Mouse (Mus musculus) MEL (cell line): ENCODE data around the gene Ppp1r14d. TPM values are rescaled to one million over a fixed set of nuclear protein-coding genes. Genes with fewer than 3 reads are reported as not detected.

Experiments
- DNase-seq: peaks from one replicate; pipeline ENCODE4 v3.0.0; 2011; ENCODE audit warnings: low read depth, low spot score
- H3K27ac ChIP-seq: 2 replicates; pipeline ENCODE4 v1.5.1; 2012; ENCODE audit warnings: low read depth, mild to moderate bottlenecking, control low read depth, low read length, moderate library complexity; ENCODE audit not compliant: control insufficient read depth
- H3K27me3 ChIP-seq, 2 experiments: fragments of 150-350 bp in 1 of 2; sonication (generic) in 1 of 2; 2 replicates each; pipeline ENCODE4 v1.6.1; 2012; ENCODE audit warnings: low read length in 2 of 2, mild to moderate bottlenecking in 2 of 2, improper control_type of control experiment in 1 of 2, moderate library complexity in 1 of 2; ENCODE audit not compliant: insufficient read depth in 2 of 2, control insufficient read depth in 1 of 2
- H3K36me3 ChIP-seq, 2 experiments: 2 replicates each; pipeline ENCODE4 v1.6.1; 2012 to 2014; ENCODE audit warnings: low read length in 2 of 2, improper control_type of control experiment in 1 of 2, inconsistent platforms in 1 of 2, mild to moderate bottlenecking in 1 of 2; ENCODE audit not compliant: insufficient read depth in 2 of 2, control insufficient read depth in 1 of 2
- H3K4me1 ChIP-seq, 2 experiments: fragments of 150-350 bp in 1 of 2; sonication (generic) in 1 of 2; 2 replicates each; pipeline ENCODE4 v1.6.1; 2012; ENCODE audit warnings: low read length in 2 of 2, improper control_type of control experiment in 1 of 2, mild to moderate bottlenecking in 1 of 2; ENCODE audit not compliant: insufficient read depth in 2 of 2, control insufficient read depth in 1 of 2
- H3K4me3 ChIP-seq, 2 experiments: fragments of 150-350 bp in 1 of 2; sonication (generic) in 1 of 2; 2 replicates each; pipeline ENCODE4 v1.5.1; 2012; ENCODE audit warnings: low read depth in 2 of 2, low read length in 2 of 2, mild to moderate bottlenecking in 2 of 2, moderate library complexity in 2 of 2, control low read depth in 1 of 2, improper control_type of control experiment in 1 of 2; ENCODE audit not compliant: control insufficient read depth in 1 of 2, insufficient read depth in 1 of 2
- H3K79me2 ChIP-seq: 2 replicates; pipeline ENCODE4 v1.6.1; 2012; ENCODE audit warnings: mild to moderate bottlenecking, low read length, moderate library complexity; ENCODE audit not compliant: control insufficient read depth, poor library complexity, insufficient read depth
- H3K9ac ChIP-seq: 2 replicates; pipeline ENCODE4 v1.6.1; 2012; ENCODE audit warnings: low read depth, mild to moderate bottlenecking, control low read depth, low read length, moderate library complexity; ENCODE audit not compliant: control insufficient read depth, poor library complexity, severe bottlenecking
- H3K9me3 ChIP-seq: fragments of 150-350 bp; sonication (generic); replicated peaks from 2 replicates; pipeline ENCODE4 v1.6.1; 2012; ENCODE audit warnings: mild to moderate bottlenecking, low read length, improper control_type of control experiment, moderate library complexity; ENCODE audit not compliant: insufficient read depth
- CHD1 ChIP-seq: IDR thresholded peaks from 2 replicates; pipeline ENCODE4 v1.6.1; 2012; ENCODE audit warnings: low read depth, mild to moderate bottlenecking, inconsistent platforms, low read length, improper control_type of control experiment
- CTCF ChIP-seq, 3 experiments: IDR thresholded peaks in 2 of 3; conservative IDR thresholded peaks in 1 of 3; 2 replicates each; pipeline ENCODE4 v1.5.1; 2011 to 2012; ENCODE audit warnings: low read length in 3 of 3, low read depth in 2 of 3, mild to moderate bottlenecking in 2 of 3, improper control_type of control experiment in 1 of 3, inconsistent platforms in 1 of 3, mixed read lengths in 1 of 3, moderate library complexity in 1 of 3; ENCODE audit not compliant: control insufficient read depth in 1 of 3, insufficient read depth in 1 of 3, poor library complexity in 1 of 3, severe bottlenecking in 1 of 3
- E2F4 ChIP-seq: IDR thresholded peaks from 2 replicates; pipeline ENCODE4 v1.6.1; 2011; ENCODE audit warnings: low read depth, low read length, improper control_type of control experiment, borderline replicate concordance
- ELF1 ChIP-seq: IDR thresholded peaks from 2 replicates; pipeline ENCODE4 v1.6.1; 2014; ENCODE audit warnings: low read depth, mild to moderate bottlenecking, inconsistent platforms, low read length, improper control_type of control experiment, moderate library complexity
- EP300 ChIP-seq, 2 experiments: IDR thresholded peaks; 2 replicates each; pipeline ENCODE4 v1.6.1; 2011; ENCODE audit warnings: improper control_type of control experiment in 2 of 2, low read length in 2 of 2, low read depth in 1 of 2, mild to moderate bottlenecking in 1 of 2
- ETS1 ChIP-seq: IDR thresholded peaks from 2 replicates; pipeline ENCODE4 v1.6.1; 2012; ENCODE audit warnings: low read depth, mild to moderate bottlenecking, inconsistent platforms, low read length, improper control_type of control experiment, moderate library complexity
- GABPA ChIP-seq: IDR thresholded peaks from 2 replicates; pipeline ENCODE4 v1.6.1; 2012; ENCODE audit warnings: low read depth, mild to moderate bottlenecking, inconsistent platforms, low read length, improper control_type of control experiment, moderate library complexity
- KAT2A ChIP-seq: conservative IDR thresholded peaks from 2 replicates; pipeline ENCODE4 v1.6.1; 2012; ENCODE audit warnings: low read depth, low read length, improper control_type of control experiment, inconsistent platforms
- MAFK ChIP-seq: IDR thresholded peaks from 2 replicates; pipeline ENCODE4 v1.6.1; 2011; ENCODE audit warnings: low read depth, mild to moderate bottlenecking, low read length, improper control_type of control experiment, borderline replicate concordance
- MXI1 ChIP-seq: IDR thresholded peaks from 2 replicates; pipeline ENCODE4 v1.6.1; 2011; ENCODE audit warnings: mild to moderate bottlenecking, low read depth, low read length, improper control_type of control experiment
- NELFE ChIP-seq: IDR thresholded peaks from 2 replicates; pipeline ENCODE4 v1.6.1; 2011; ENCODE audit warnings: low read depth, low read length, improper control_type of control experiment
- NRF1 ChIP-seq: IDR thresholded peaks from 2 replicates; pipeline ENCODE4 v1.6.1; 2014; ENCODE audit warnings: low read depth, mild to moderate bottlenecking, inconsistent platforms, low read length, improper control_type of control experiment, moderate library complexity; ENCODE audit not compliant: poor library complexity, insufficient read depth, severe bottlenecking
- POLR2A ChIP-seq, 2 experiments: IDR thresholded peaks; 2 replicates each; pipeline ENCODE4 v1.6.1; 2011 to 2012; ENCODE audit warnings: low read length in 2 of 2, mild to moderate bottlenecking in 2 of 2, control low read depth in 1 of 2, improper control_type of control experiment in 1 of 2, low read depth in 1 of 2, moderate library complexity in 1 of 2; ENCODE audit not compliant: control insufficient read depth in 1 of 2, insufficient read depth in 1 of 2, poor library complexity in 1 of 2
- SIN3A ChIP-seq: IDR thresholded peaks from 2 replicates; pipeline ENCODE4 v1.6.1; 2012; ENCODE audit warnings: low read length, improper control_type of control experiment, inconsistent platforms
- TBP ChIP-seq: IDR thresholded peaks from 2 replicates; pipeline ENCODE4 v1.8.0; 2011; ENCODE audit warnings: low read depth, low read length, improper control_type of control experiment
- TCF12 ChIP-seq: IDR thresholded peaks from 2 replicates; pipeline ENCODE4 v1.6.1; 2014; ENCODE audit warnings: low read depth, mild to moderate bottlenecking, inconsistent platforms, low read length, improper control_type of control experiment, moderate library complexity
- USF2 ChIP-seq, 2 experiments: IDR thresholded peaks; 2 replicates each; pipeline ENCODE4 v1.6.1; 2011 to 2012; ENCODE audit warnings: improper control_type of control experiment in 2 of 2, low read length in 2 of 2, borderline replicate concordance in 1 of 2, inconsistent platforms in 1 of 2, low read depth in 1 of 2, mild to moderate bottlenecking in 1 of 2; ENCODE audit not compliant: insufficient read depth in 1 of 2
- ZNF384 ChIP-seq: IDR thresholded peaks from 2 replicates; pipeline ENCODE4 v1.6.1; 2012; ENCODE audit warnings: low read depth, mild to moderate bottlenecking, inconsistent platforms, low read length, improper control_type of control experiment
- polyA plus RNA-seq, 2 experiments: library from polyadenylated mRNA; stranded (reverse) in 1 of 2; unstranded in 1 of 2; fragments of >175 nt in 1 of 2; fragments of >200 nt in 1 of 2; gene quantifications; 2 replicates each; pipeline versions ENCODE4 v1.2.1 to v1.2.4; 2012; ENCODE audit warnings: low replicate concordance in 2 of 2, low read depth in 1 of 2; ENCODE audit not compliant: insufficient read length in 2 of 2, insufficient read depth in 1 of 2, missing spikeins in 1 of 2
- total RNA-seq: library from RNA; depleted of rRNA; stranded (reverse); fragments of 300-350 nt; gene quantifications from 2 replicates; pipeline ENCODE4 v1.2.3, GENCODE M21; 2012

Ppp1r14d gene
- total and polyA plus RNA-seq, 3 experiments = not detected

DNA sequence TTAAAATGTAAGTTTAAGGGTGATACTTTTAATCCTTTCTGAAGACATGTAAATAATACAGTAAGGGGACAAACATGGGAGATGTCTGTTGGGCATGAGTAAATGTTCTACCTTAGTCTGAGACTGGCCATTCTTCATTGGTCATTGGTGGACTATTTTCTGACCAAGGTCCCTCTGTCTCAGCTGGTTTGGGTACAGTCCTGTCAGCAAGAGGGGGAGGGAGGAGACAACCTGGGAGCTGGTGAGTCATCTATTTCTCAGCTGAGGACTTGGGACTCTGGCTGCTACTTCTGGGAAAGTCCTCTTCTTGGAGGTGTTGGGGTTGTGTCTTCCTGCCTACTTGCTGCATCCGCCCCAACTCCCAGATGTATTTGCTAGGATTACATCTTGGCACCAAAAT is 44.4 kb upstream of the Ppp1r14d start:
- Histone ChIP-seq H3K79me2 (no peaks in the 10 kb centered on the region), H3K27ac (no peak overlapping the region), H3K27me3 (peaks cover 12 to 13% of the 10 kb centered on the region in 2 experiments), H3K9ac (no peak overlapping the region), H3K4me1 (peaks cover 0 to 2% of the 10 kb centered on the region in 2 experiments; a peak in 2 of 4 replicates), H3K4me3 (no peak overlapping the region), H3K36me3 (no peaks in the 10 kb centered on the region), H3K9me3 (no peaks in the 10 kb centered on the region)
- TF ChIP-seq POLR2A (IDR thresholded peaks at IDR 0.05; ENCODE audit: control insufficient read depth in 1 of 2, insufficient read depth in 1 of 2, low read depth in 1 of 2, low read length in 2 of 2, poor library complexity in 1 of 2) = no peak
- TF ChIP-seq CHD1 = no peak
- no peak for TF ChIP-seq E2F4
- TF ChIP-seq EP300 (IDR thresholded peaks at IDR 0.05; ENCODE audit: low read depth in 1 of 2, low read length in 2 of 2) = no peak
- TF ChIP-seq MAFK = no peak
- no peak for TF ChIP-seq NELFE
- no peak for TF ChIP-seq GABPA
- no peak for TF ChIP-seq NRF1
- no peak for TF ChIP-seq MXI1
- TF ChIP-seq TCF12 = no peak
- no peak for TF ChIP-seq USF2 (IDR thresholded peaks at IDR 0.05; ENCODE audit: borderline replicate concordance in 1 of 2, insufficient read depth in 1 of 2, low read depth in 1 of 2, low read length in 2 of 2)
- TF ChIP-seq KAT2A = no peak
- no peak for TF ChIP-seq ZNF384
- no peak for TF ChIP-seq ETS1
- TF ChIP-seq SIN3A = no peak
- TF ChIP-seq ELF1 = no peak
- no peak for TF ChIP-seq CTCF (IDR thresholded peaks at IDR 0.05 in 2 of 3, conservative IDR thresholded peaks at IDR 0.05 in 1 of 3; ENCODE audit: control insufficient read depth in 1 of 3, insufficient read depth in 1 of 3, low read depth in 2 of 3, low read length in 3 of 3, poor library complexity in 1 of 3, severe bottlenecking in 1 of 3)
- DNase-seq = no peak

GRCm38 (mm10) chr2:119270643-119271331 is 41.1 kb upstream of the Ppp1r14d start, which contains the start of gene Rhov:
Gene Rhov (minus strand): TSS chr2:119271272.
- H3K4me1 ChIP-seq = peaks cover 0 to 2% of the 10 kb centered on the region in 2 experiments; a peak in 2 of 4 replicates
- peak; percentile 80 for DNase-seq
- H3K79me2 ChIP-seq = no peaks in the 10 kb centered on the region
- peaks cover 12 to 13% of the 10 kb centered on the region in 2 experiments for H3K27me3 ChIP-seq
- no peak for TF ChIP-seq CHD1
- TF ChIP-seq TBP = 0 out of 2 replicates have a peak, but pooled peaks have one; percentile 16
- TF ChIP-seq CTCF (IDR thresholded peaks at IDR 0.05 in 2 of 3, conservative IDR thresholded peaks at IDR 0.05 in 1 of 3; ENCODE audit: control insufficient read depth in 1 of 3, insufficient read depth in 1 of 3, low read depth in 2 of 3, low read length in 3 of 3, poor library complexity in 1 of 3, severe bottlenecking in 1 of 3) = peak in 2 of 3 experiments; percentile 9 to 12; a peak in 2 of 6 replicates
- no peak for TF ChIP-seq TCF12
- no peak within 1 kb of the TSS for H3K27ac ChIP-seq
- H3K9me3 ChIP-seq = no peaks in the 10 kb centered on the region
- no peaks in the 10 kb centered on the region for H3K36me3 ChIP-seq
- 0 out of 2 replicates have a peak within 1 kb of the TSS, but pooled peaks have one; percentile 35 for H3K9ac ChIP-seq
- peak within 1 kb of the TSS; percentile 32 to 44; a peak in 3 of 4 replicates for H3K4me3 ChIP-seq
